Mouse (Mus musculus): Measurements from ENCODE around the gene Lsm12. TPM values are rescaled to one million over a fixed set of nuclear protein-coding genes. Genes with fewer than 3 reads are reported as not detected.

The Lsm12 gene
- polyA plus RNA-seq, 1 experiment from 2014 or later: 145 TPM

GRCm38 (mm10) chr11:102140508-102140907 lies 44.6 kb downstream of the Lsm12 start:
- H3K4me2 ChIP-seq (replicated peaks): no peak overlapping the region
- ATAC-seq (ENCODE audit: low FRiP score, low read depth): no peak
- H3K9ac ChIP-seq: no peak overlapping the region
- no peaks in the 10 kb centered on the region for H3K36me3 ChIP-seq
- H3K27me3 ChIP-seq: peaks cover 36% of the 10 kb centered on the region
- no peaks in the 10 kb centered on the region for H3K9me3 ChIP-seq
- H3K27ac ChIP-seq: no peak overlapping the region
- H3K4me1 ChIP-seq: peaks cover 9% of the 10 kb centered on the region
- 2% methylated on average over 5 of the region's 5 CpGs for WGBS
- H3K4me3 ChIP-seq: no peak overlapping the region

GRCm38 (mm10) chr11:102138447-102138740 lies 46.7 kb downstream of the Lsm12 start:
- Histone ChIP-seq H3K4me3 (peak overlapping the region; percentile 36), H3K9ac (peak overlapping the region; percentile 56), H3K27me3 (peaks cover 15% of the 10 kb centered on the region), H3K4me2 (replicated peaks) (peak overlapping the region; percentile 66), H3K27ac (no peak overlapping the region), H3K36me3 (no peaks in the 10 kb centered on the region), H3K4me1 (peaks cover 9% of the 10 kb centered on the region), H3K9me3 (no peaks in the 10 kb centered on the region)
- WGBS: under 1% methylated on average over 18 of the region's 18 CpGs
- peak; percentile 71 for ATAC-seq (ENCODE audit: low FRiP score, low read depth)

- peaks cover 9% of the 10 kb centered on the region for H3K27me3 ChIP-seq
- H3K4me3 ChIP-seq: peak overlapping the region; percentile 36
- WGBS: 46% methylated on average over 13 of the region's 13 CpGs
- H3K27ac ChIP-seq: no peak overlapping the region
- ATAC-seq (ENCODE audit: low FRiP score, low read depth): peak; percentile 41; the same call in 1 of the 2 replicates
- H3K9ac ChIP-seq: peak overlapping the region; percentile 56
- H3K4me2 ChIP-seq (replicated peaks): peak overlapping the region; percentile 66
- H3K9me3 ChIP-seq: no peaks in the 10 kb centered on the region
- no peaks in the 10 kb centered on the region for H3K36me3 ChIP-seq
- peaks cover 9% of the 10 kb centered on the region for H3K4me1 ChIP-seq
These were observed 47.3 kb downstream of the Lsm12 start for GRCm38 (mm10) chr11:102137625-102138446.

GRCm38 (mm10) chr11:102134516-102134915 lies 50.6 kb downstream of the Lsm12 start:
- Histone ChIP-seq H3K27ac (no peak overlapping the region), H3K27me3 (0 out of 2 replicates have a peak, but pooled peaks cover 12% of the 10 kb centered on the region), H3K4me2 (replicated peaks) (no peak overlapping the region), H3K4me1 (peaks cover 9% of the 10 kb centered on the region), H3K4me3 (no peak overlapping the region), H3K9ac (0 out of 2 replicates have a peak overlapping the region, but pooled peaks have one; percentile 9), H3K36me3 (no peaks in the 10 kb centered on the region), H3K9me3 (no peaks in the 10 kb centered on the region)
- WGBS: 20% methylated on average over 4 of the region's 4 CpGs
- no peak for ATAC-seq (ENCODE audit: low FRiP score, low read depth)

- H3K4me1 ChIP-seq: no peaks in the 10 kb centered on the region
- H3K27me3 ChIP-seq: peaks cover 8% of the 10 kb centered on the region
- WGBS: 81% methylated on average over 6 of the region's 6 CpGs
- ATAC-seq (ENCODE audit: low FRiP score, low read depth): no peak
- H3K9ac ChIP-seq: no peak overlapping the region
- no peaks in the 10 kb centered on the region for H3K36me3 ChIP-seq
- no peak overlapping the region for H3K27ac ChIP-seq
- peaks cover 2% of the 10 kb centered on the region; the same call in 1 of the 2 replicates for H3K9me3 ChIP-seq
- no peak overlapping the region for H3K4me2 ChIP-seq (replicated peaks)
- no peak overlapping the region for H3K4me3 ChIP-seq
These were observed 67.7 kb downstream of the Lsm12 start for GRCm38 (mm10) chr11:102117386-102117785.

- no peak overlapping the region for H3K9ac ChIP-seq
- H3K36me3 ChIP-seq: no peaks in the 10 kb centered on the region
- no peak for ATAC-seq (ENCODE audit: low FRiP score, low read depth)
- H3K4me1 ChIP-seq: no peaks in the 10 kb centered on the region
- no peak overlapping the region for H3K4me3 ChIP-seq
- no peak overlapping the region for H3K27ac ChIP-seq
- no peak overlapping the region for H3K4me2 ChIP-seq (replicated peaks)
- H3K9me3 ChIP-seq: peaks cover 2% of the 10 kb centered on the region; the same call in 1 of the 2 replicates
- peaks cover 10% of the 10 kb centered on the region for H3K27me3 ChIP-seq
- WGBS: 71% methylated on average over 8 of the region's 8 CpGs
These were observed 68.9 kb downstream of the Lsm12 start for GRCm38 (mm10) chr11:102116241-102116640.

Small RNAs within 50 kb of the gene (microRNA-seq; reads per million reads assigned to microRNA genes)
- gene Mir8101: not detected

Other genes with a start within 250 kb of the Lsm12 start
- gene Sost, start 218.3 kb downstream of the Lsm12 start, polyA plus RNA-seq (2015; fragmentation: Nextera tagmentation; extraction: Ambion mirVana): 0.38 TPM in 2 replicates
- gene Cfap97d1, start 201.0 kb downstream of the Lsm12 start, polyA plus RNA-seq (2015; fragmentation: Nextera tagmentation; extraction: Ambion mirVana): not detected in 2 replicates
- 18.6 and 19.4 TPM in 2 replicates for gene Dusp3, start 198.3 kb downstream of the Lsm12 start, polyA plus RNA-seq (2015; fragmentation: Nextera tagmentation; extraction: Ambion mirVana)
- gene Mpp3, start 156.8 kb downstream of the Lsm12 start, polyA plus RNA-seq (2015; fragmentation: Nextera tagmentation; extraction: Ambion mirVana): 10.0 and 10.2 TPM in 2 replicates
- 0.49 and 0.78 TPM in 2 replicates for gene Cd300lg, start 143.8 kb downstream of the Lsm12 start, polyA plus RNA-seq (2015; fragmentation: Nextera tagmentation; extraction: Ambion mirVana)
- 13.4 and 13.5 TPM in 2 replicates for gene Mpp2, start 96.8 kb downstream of the Lsm12 start, polyA plus RNA-seq (2015; fragmentation: Nextera tagmentation; extraction: Ambion mirVana)
- gene Ppy, start 84.0 kb downstream of the Lsm12 start, polyA plus RNA-seq (2015; fragmentation: Nextera tagmentation; extraction: Ambion mirVana): not detected in 2 replicates
- gene Pyy, start 77.5 kb downstream of the Lsm12 start, polyA plus RNA-seq (2015; fragmentation: Nextera tagmentation; extraction: Ambion mirVana): not detected in 2 replicates
- gene Nags, start 39.8 kb downstream of the Lsm12 start, polyA plus RNA-seq (2015; fragmentation: Nextera tagmentation; extraction: Ambion mirVana): 0.14 TPM in 1 of 2 replicates, not detected in the other
- gene Tmem101, start 28.9 kb downstream of the Lsm12 start, polyA plus RNA-seq (2015; fragmentation: Nextera tagmentation; extraction: Ambion mirVana): 44.7 and 46.1 TPM in 2 replicates
- gene G6pc3, start 4.3 kb upstream of the Lsm12 start, polyA plus RNA-seq (2015; fragmentation: Nextera tagmentation; extraction: Ambion mirVana): 35.6 and 36.1 TPM in 2 replicates
- gene Hdac5, start 44.9 kb upstream of the Lsm12 start, polyA plus RNA-seq (2015; fragmentation: Nextera tagmentation; extraction: Ambion mirVana): 61.9 and 68.6 TPM in 2 replicates
- 15.8 and 16.1 TPM in 2 replicates for gene BC030867, start 63.6 kb upstream of the Lsm12 start, polyA plus RNA-seq (2015; fragmentation: Nextera tagmentation; extraction: Ambion mirVana)
- 0.22 TPM in 2 replicates for gene Asb16, start 83.4 kb upstream of the Lsm12 start, polyA plus RNA-seq (2015; fragmentation: Nextera tagmentation; extraction: Ambion mirVana)
- 52.8 and 57.3 TPM in 2 replicates for gene Tmub2, start 99.6 kb upstream of the Lsm12 start, polyA plus RNA-seq (2015; fragmentation: Nextera tagmentation; extraction: Ambion mirVana)
- gene Atxn7l3, start 111.3 kb upstream of the Lsm12 start, polyA plus RNA-seq (2015; fragmentation: Nextera tagmentation; extraction: Ambion mirVana): 20.7 and 21.4 TPM in 2 replicates
- 83.9 and 85.9 TPM in 2 replicates for gene Ubtf, start 134.4 kb upstream of the Lsm12 start, polyA plus RNA-seq (2015; fragmentation: Nextera tagmentation; extraction: Ambion mirVana)
- 7.2 and 11.7 TPM in 2 replicates for gene Slc4a1, start 180.9 kb upstream of the Lsm12 start, polyA plus RNA-seq (2015; fragmentation: Nextera tagmentation; extraction: Ambion mirVana)
- gene Rundc3a, start 208.1 kb upstream of the Lsm12 start, polyA plus RNA-seq (2015; fragmentation: Nextera tagmentation; extraction: Ambion mirVana): 1.3 and 1.4 TPM in 2 replicates
- 173 and 180 TPM in 2 replicates for gene Slc25a39, start 222.7 kb upstream of the Lsm12 start, polyA plus RNA-seq (2015; fragmentation: Nextera tagmentation; extraction: Ambion mirVana)
- gene Grn, start 245.0 kb upstream of the Lsm12 start, polyA plus RNA-seq (2015; fragmentation: Nextera tagmentation; extraction: Ambion mirVana): 141 and 149 TPM in 2 replicates

Measured in limb, embryonic 13.5 days (tissue).